Mouse (Mus musculus): Measurements from ENCODE around the gene Pgm2. TPM values are rescaled to one million over a fixed set of nuclear protein-coding genes. Genes with fewer than 3 reads are reported as not detected.

Gene Pgm2
- total and polyA plus RNA-seq, 3 experiments: 9.8 to 27.2 (median 22.5) TPM

DNA sequence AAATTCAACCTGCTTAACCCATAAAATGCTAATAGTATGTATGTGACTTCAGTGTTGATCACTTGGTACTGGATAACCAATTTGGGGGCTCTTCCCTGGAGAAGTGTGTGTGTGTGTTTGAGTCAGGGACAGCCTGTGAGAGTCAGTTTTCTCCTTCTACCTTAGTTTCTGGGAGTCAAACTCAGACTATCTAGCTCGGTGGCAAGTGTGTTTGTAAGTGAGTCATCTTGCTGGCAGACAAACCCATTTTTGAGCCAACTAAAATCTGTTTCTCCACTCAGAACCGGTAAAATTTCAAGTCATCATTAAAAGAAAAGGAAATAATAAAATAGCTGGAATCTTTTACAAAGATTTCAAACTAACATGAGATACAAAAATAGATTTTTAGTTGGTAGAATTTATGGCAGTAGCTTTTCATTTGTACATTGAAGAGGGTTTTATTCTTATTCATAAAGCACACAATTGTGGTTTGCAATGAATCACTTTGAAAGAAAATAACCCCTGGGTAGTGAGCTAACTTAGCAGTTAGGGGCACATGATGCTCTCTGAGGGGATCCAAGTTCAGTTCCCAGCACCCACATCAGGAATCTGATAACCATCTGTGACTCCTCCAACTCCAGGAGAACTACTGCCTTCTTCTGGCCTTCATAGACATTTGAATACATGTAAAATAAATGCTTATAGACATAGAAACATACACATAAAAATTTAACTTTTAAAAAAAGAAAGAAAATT, 21.8 kb upstream of the Pgm2 start:
- H3K27me3 ChIP-seq (replicated peaks): no peaks in the 10 kb centered on the region
- H3K27ac ChIP-seq (ENCODE audit: insufficient read depth, low read depth): no peak overlapping the region
- no peak overlapping the region for H3K9ac ChIP-seq (ENCODE audit: insufficient read depth, low read depth)
- H3K4me1 ChIP-seq (ENCODE audit: control insufficient read depth in 1 of 2, insufficient read depth in 2 of 2): no peaks in the 10 kb centered on the region; a peak in 1 of 4 replicates
- TF ChIP-seq EP300 (IDR thresholded peaks at IDR 0.05; ENCODE audit: low read length): no peak
- TF ChIP-seq ETS1 (conservative IDR thresholded peaks at IDR 0.05; ENCODE audit: low read depth, low read length): no peak
- TF ChIP-seq BHLHE40 (IDR thresholded peaks at IDR 0.05; ENCODE audit: low read depth, low read length): no peak
- no peak for TF ChIP-seq MAZ (IDR thresholded peaks at IDR 0.05; ENCODE audit: low read depth, low read length)
- TF ChIP-seq ZC3H11A (IDR thresholded peaks at IDR 0.05; ENCODE audit: low read depth, low read length): no peak
- TF ChIP-seq ZNF384 (IDR thresholded peaks at IDR 0.05; ENCODE audit: low read depth, low read length): no peak
- TF ChIP-seq JUND (conservative IDR thresholded peaks at IDR 0.05; ENCODE audit: low read depth, low read length): no peak
- TF ChIP-seq RCOR1 (conservative IDR thresholded peaks at IDR 0.05; ENCODE audit: low read depth, low read length): no peak
- TF ChIP-seq ZMIZ1 (IDR thresholded peaks at IDR 0.05; ENCODE audit: low read depth, low read length): no peak
- TF ChIP-seq USF2 (conservative IDR thresholded peaks at IDR 0.05; ENCODE audit: low read depth, low read length): no peak
- TF ChIP-seq TBP (conservative IDR thresholded peaks at IDR 0.05; ENCODE audit: low read depth, low read length): no peak
- TF ChIP-seq MAX (IDR thresholded peaks at IDR 0.05; ENCODE audit: low read length): no peak
- no peak for TF ChIP-seq USF1 (IDR thresholded peaks at IDR 0.05; ENCODE audit: low read depth, low read length)
- no peak for TF ChIP-seq TCF12 (IDR thresholded peaks at IDR 0.05; ENCODE audit: low read depth, low read length)
- no peak for TF ChIP-seq ELF1 (IDR thresholded peaks at IDR 0.05; ENCODE audit: low read depth, low read length)
- no peak for TF ChIP-seq CHD2 (IDR thresholded peaks at IDR 0.05; ENCODE audit: low read length)
- TF ChIP-seq GABPA (IDR thresholded peaks at IDR 0.05; ENCODE audit: insufficient replicate concordance, low read depth, low read length): no peak
- no peak for TF ChIP-seq CTCF (conservative IDR thresholded peaks at IDR 0.05 in 1 of 2, IDR thresholded peaks at IDR 0.05 in 1 of 2; ENCODE audit: low read depth in 2 of 2, low read length in 2 of 2)
- TF ChIP-seq MAFK (IDR thresholded peaks at IDR 0.05; ENCODE audit: insufficient replicate concordance, low read length): no peak
- no peak for TF ChIP-seq ZKSCAN1 (IDR thresholded peaks at IDR 0.05; ENCODE audit: borderline replicate concordance, low read depth, low read length)
- no peaks in the 10 kb centered on the region for H3K9me3 ChIP-seq (replicated peaks; ENCODE audit: low read length)
- dilution Hi-C loops (cut with MboI; ENCODE audit: extremely low pct_ligation_motif_present, extremely low pct_unique_long_range_greater_than_20kb, low sequenced_read_pairs): loop anchor here (25.0 kb wide), 1 partner anchor 159 kb away; no protein-coding TSS in a partner anchor
- H3K79me2 ChIP-seq (replicated peaks; ENCODE audit: control insufficient read depth, extremely low read depth, insufficient read depth, poor library complexity, severe bottlenecking): no peaks in the 10 kb centered on the region
- no peak overlapping the region for H3K4me2 ChIP-seq (ENCODE audit: insufficient read depth, low read depth, poor library complexity, severe bottlenecking)
- no peak overlapping the region for H3K4me3 ChIP-seq (replicated peaks in 1 of 3; ENCODE audit: low read depth in 2 of 3, low read length in 2 of 3, poor library complexity in 1 of 3)
- in situ Hi-C loops (cut with MboI; ENCODE audit: low pct_ligation_motif_present, low pct_unique_long_range_greater_than_20kb, low sequenced_read_pairs): loop anchor here (5.0 kb wide), 1 partner anchor 164 kb away; no protein-coding TSS in a partner anchor
- no peaks in the 10 kb centered on the region for H3K36me3 ChIP-seq (replicated peaks in 1 of 2; ENCODE audit: control insufficient read depth in 1 of 2, insufficient read depth in 1 of 2, low read length in 1 of 2)
- DNase-seq (ENCODE audit: extremely low read depth): no peak

DNA sequence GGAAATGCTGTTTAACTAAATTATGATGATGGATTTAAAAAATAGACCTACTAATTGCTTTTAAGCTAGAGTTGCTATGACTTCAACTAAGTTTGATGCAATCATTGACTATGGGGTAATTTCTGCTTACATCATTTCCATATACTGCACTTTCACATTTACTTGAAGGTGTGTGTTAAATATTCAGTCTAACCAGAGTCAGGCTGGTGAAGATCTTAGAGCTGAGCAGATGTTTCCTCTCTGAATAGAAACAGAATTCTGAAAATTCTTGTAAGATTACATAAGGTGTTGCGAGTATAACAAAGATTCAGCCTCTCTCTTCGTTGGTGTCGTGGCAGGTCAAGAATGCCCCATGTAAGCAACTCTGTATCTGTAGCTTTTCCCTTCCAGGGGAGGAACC, 18.3 kb upstream of the Pgm2 start:
- H3K9ac ChIP-seq (ENCODE audit: insufficient read depth, low read depth): no peak overlapping the region
- in situ Hi-C loops (cut with MboI; ENCODE audit: low pct_ligation_motif_present, low pct_unique_long_range_greater_than_20kb, low sequenced_read_pairs): loop anchor here (5.0 kb wide), 1 partner anchor 167 kb away; no protein-coding TSS in a partner anchor
- no peaks in the 10 kb centered on the region for H3K36me3 ChIP-seq (replicated peaks in 1 of 2; ENCODE audit: control insufficient read depth in 1 of 2, insufficient read depth in 1 of 2, low read length in 1 of 2)
- H3K4me1 ChIP-seq (ENCODE audit: control insufficient read depth in 1 of 2, insufficient read depth in 2 of 2): no peaks in the 10 kb centered on the region; a peak in 1 of 4 replicates
- no peaks in the 10 kb centered on the region for H3K79me2 ChIP-seq (replicated peaks; ENCODE audit: control insufficient read depth, extremely low read depth, insufficient read depth, poor library complexity, severe bottlenecking)
- dilution Hi-C loops (cut with MboI; ENCODE audit: extremely low pct_ligation_motif_present, extremely low pct_unique_long_range_greater_than_20kb, low sequenced_read_pairs): loop anchor here (25.0 kb wide), 1 partner anchor 162 kb away; no protein-coding TSS in a partner anchor
- TF ChIP-seq USF1 (IDR thresholded peaks at IDR 0.05; ENCODE audit: low read depth, low read length) (no peak), MYC (IDR thresholded peaks at IDR 0.05; ENCODE audit: low read depth, low read length) (no peak), SMC3 (IDR thresholded peaks at IDR 0.05; ENCODE audit: low read depth, low read length) (no peak), MAX (IDR thresholded peaks at IDR 0.05; ENCODE audit: low read length) (no peak), BHLHE40 (IDR thresholded peaks at IDR 0.05; ENCODE audit: low read depth, low read length) (no peak), ZKSCAN1 (IDR thresholded peaks at IDR 0.05; ENCODE audit: borderline replicate concordance, low read depth, low read length) (no peak), ELF1 (IDR thresholded peaks at IDR 0.05; ENCODE audit: low read depth, low read length) (no peak), RCOR1 (conservative IDR thresholded peaks at IDR 0.05; ENCODE audit: low read depth, low read length) (no peak), SIN3A (IDR thresholded peaks at IDR 0.05; ENCODE audit: low read length) (no peak), JUN (IDR thresholded peaks at IDR 0.05; ENCODE audit: insufficient read depth, low read depth, low read length) (no peak), ZNF384 (IDR thresholded peaks at IDR 0.05; ENCODE audit: low read depth, low read length) (no peak), USF2 (conservative IDR thresholded peaks at IDR 0.05; ENCODE audit: low read depth, low read length) (no peak)
- H3K4me3 ChIP-seq (replicated peaks in 1 of 3; ENCODE audit: low read depth in 2 of 3, low read length in 2 of 3, poor library complexity in 1 of 3): no peak overlapping the region
- H3K27me3 ChIP-seq (replicated peaks): no peaks in the 10 kb centered on the region
- H3K9me3 ChIP-seq (replicated peaks; ENCODE audit: low read length): no peaks in the 10 kb centered on the region
- no peak overlapping the region for H3K27ac ChIP-seq (ENCODE audit: insufficient read depth, low read depth)
- no peak overlapping the region for H3K4me2 ChIP-seq (ENCODE audit: insufficient read depth, low read depth, poor library complexity, severe bottlenecking)
- no peak for DNase-seq (ENCODE audit: extremely low read depth)

All from CH12.LX (cell line).